In genomic region chr12:91849045-91849467, GRCm38 (mm10) we compare ENCODE assay signal across 7 mouse cellular contexts. TPM values are rescaled to one million over a fixed set of nuclear protein-coding genes. Genes with fewer than 3 reads are reported as not detected.
DNase-seq lines count a peak whose midpoint lies in the region; ATAC-seq lines count a peak whose summit lies in the region.

Gene Sel1l (minus strand): TSS chr12:91849157.

- intact Hi-C loops in left cerebral cortex, postnatal 36 days (cut with DNase I) = no loop called here

- H3K36me3 ChIP-seq in intestine, embryonic 16.5 days (ENCODE audit: control insufficient read depth, insufficient read depth, low read length) = no peaks in the 10 kb centered on the region
- H3K36me3 ChIP-seq in midbrain, embryonic 11.5 days (ENCODE audit: control insufficient read depth, insufficient read depth, low read length) = no peaks in the 10 kb centered on the region

- peak within 1 kb of the TSS; percentile 82 for H3K4me2 ChIP-seq in intestine, embryonic 16.5 days (ENCODE audit: low read depth, low read length)
- peak within 1 kb of the TSS; percentile 89 for H3K4me2 ChIP-seq in midbrain, embryonic 11.5 days

- H3K9ac ChIP-seq in intestine, embryonic 16.5 days (ENCODE audit: low read depth, low read length) = peak within 1 kb of the TSS; percentile 92
- peak within 1 kb of the TSS; percentile 88 for H3K9ac ChIP-seq in midbrain, embryonic 11.5 days (ENCODE audit: low read length)

- peak; percentile 99 for DNase-seq in adrenal gland, adult 8-10 months
- DNase-seq in embryo, embryonic 9.5 days (ENCODE audit: extremely low spot score) = peak; percentile 98
- DNase-seq in gastrocnemius, postnatal 4 days (ENCODE audit: low spot score in 2 of 2) = peak; percentile 96 to 97
- peak; percentile 97 to 98 for DNase-seq in left cerebral cortex, postnatal 36 days (ENCODE audit: low spot score in 2 of 2)
- peak; percentile 99 for DNase-seq in midbrain, embryonic 11.5 days (ENCODE audit: low spot score, missing footprints)
- peak; percentile 97 for DNase-seq in skeletal muscle tissue, adult 2 months (ENCODE audit: low read depth, low spot score)

- peak within 1 kb of the TSS; percentile 89 for H3K4me3 ChIP-seq in intestine, embryonic 16.5 days (ENCODE audit: low read length)
- peak within 1 kb of the TSS; percentile 80 for H3K4me3 ChIP-seq in midbrain, embryonic 11.5 days (ENCODE audit: low read depth, low read length)

- H3K27me3 ChIP-seq in intestine, embryonic 16.5 days (replicated peaks; ENCODE audit: control insufficient read depth, insufficient read depth, low read length) = no peaks in the 10 kb centered on the region
- H3K27me3 ChIP-seq in midbrain, embryonic 11.5 days (ENCODE audit: control insufficient read depth, insufficient read depth, low read length) = no peaks in the 10 kb centered on the region

- H3K27ac ChIP-seq in intestine, embryonic 16.5 days (ENCODE audit: low read length) = peak within 1 kb of the TSS; percentile 80
- peak within 1 kb of the TSS; percentile 54; the same call in 1 of the 2 replicates for H3K27ac ChIP-seq in midbrain, embryonic 11.5 days (ENCODE audit: low read depth, low read length)

- ATAC-seq in intestine, embryonic 16.5 days = peak; percentile 100
- peak; percentile 100 for ATAC-seq in midbrain, embryonic 11.5 days (ENCODE audit: low FRiP score)

- H3K9me3 ChIP-seq in intestine, embryonic 16.5 days (ENCODE audit: control insufficient read depth, low read length) = no peaks in the 10 kb centered on the region
- no peaks in the 10 kb centered on the region for H3K9me3 ChIP-seq in midbrain, embryonic 11.5 days (ENCODE audit: control insufficient read depth, low read length)

- under 1% methylated on average over 23 of the region's 35 CpGs for WGBS in intestine, embryonic 16.5 days
- under 1% methylated on average over 35 of the region's 35 CpGs for WGBS in midbrain, embryonic 11.5 days

- peaks cover 5% of the 10 kb centered on the region for H3K4me1 ChIP-seq in intestine, embryonic 16.5 days (ENCODE audit: control insufficient read depth, insufficient read depth, low read length)
- peaks cover 7% of the 10 kb centered on the region; the same call in 1 of the 2 replicates for H3K4me1 ChIP-seq in midbrain, embryonic 11.5 days (ENCODE audit: control insufficient read depth, insufficient read depth, low read length)

RNA-seq across cellular contexts. Expression of gene Sel1l, which starts in this region (rescaled TPM):
- total RNA-seq in adrenal gland, adult 8-10 months (2022) = 100 to 1,000 TPM; 163 to 182 (median 168) TPM
- total RNA-seq in gastrocnemius, postnatal 4 days (2021) = 10 to 100 TPM; 69.5 to 71.4 TPM
- polyA plus RNA-seq in intestine, embryonic 16.5 days (2015; fragmentation: Nextera tagmentation; extraction: Ambion mirVana) = 85.4 and 99.2 TPM in 2 replicates
- total RNA-seq in left cerebral cortex, postnatal 36 days (2021) = 100 to 1,000 TPM; 142 to 171 TPM
- polyA plus RNA-seq in midbrain, embryonic 11.5 days (2014; fragmentation: Nextera tagmentation; extraction: Ambion mirVana) = 73.9 and 82.8 TPM in 2 replicates

Comparison
In these comparisons a context has a peak if more than half of its experiments do, and no peak if none do; other contexts are left out.
1. Peak in every context shown above with its lines: DNase-seq, ATAC-seq, H3K4me3 ChIP-seq and H3K27ac ChIP-seq.